Mouse (Mus musculus) thymus, postnatal 0 days (tissue): Measurements from ENCODE around the gene Aco1. TPM values are rescaled to one million over a fixed set of nuclear protein-coding genes. Genes with fewer than 3 reads are reported as not detected.
A peak's percentile ranks its signal among the peaks of the same experiment; 100 is the strongest.

Experiments
- DNase-seq: peaks from one replicate; pipeline ENCODE4 v3.0.0-alpha.2; 2015; ENCODE audit warnings: low spot score
- polyA plus RNA-seq: library from polyadenylated mRNA; unstranded; fragments of >200 nt; fragmentation: Nextera tagmentation; extraction: Ambion mirVana; gene quantifications from 2 replicates; pipeline ENCODE4 v1.2.1, GENCODE M21; 2015

The Aco1 gene
- polyA plus RNA-seq, 1 experiment from 2014 or later = 26.5 TPM

- no peak for DNase-seq
These were observed 64.8 kb downstream of the Aco1 start for GRCm38 (mm10) chr4:40207701-40208100.

- no peak for DNase-seq
These were observed 69.3 kb downstream of the Aco1 start for GRCm38 (mm10) chr4:40212177-40212576.

GRCm38 (mm10) chr4:40217910-40218309 is 75.0 kb downstream of the Aco1 start:
- no peak for DNase-seq

GRCm38 (mm10) chr4:40218382-40218781 is 75.5 kb downstream of the Aco1 start:
- DNase-seq = peak; percentile 66

GRCm38 (mm10) chr4:40220437-40220836 is 77.6 kb downstream of the Aco1 start:
- DNase-seq = no peak

GRCm38 (mm10) chr4:40221004-40221760 is 78.3 kb downstream of the Aco1 start:
- no peak for DNase-seq

GRCm38 (mm10) chr4:40221876-40222585 is 79.2 kb downstream of the Aco1 start:
- no peak for DNase-seq

GRCm38 (mm10) chr4:40226095-40226494 is 83.2 kb downstream of the Aco1 start:
- no peak for DNase-seq

GRCm38 (mm10) chr4:40227131-40227530 is 84.2 kb downstream of the Aco1 start:
- no peak for DNase-seq

- no peak for DNase-seq
These were observed 85.0 kb downstream of the Aco1 start for GRCm38 (mm10) chr4:40227886-40228285.

GRCm38 (mm10) chr4:40229723-40230122 is 86.8 kb downstream of the Aco1 start:
- no peak for DNase-seq

- DNase-seq = no peak
These were observed 90.3 kb downstream of the Aco1 start for GRCm38 (mm10) chr4:40233062-40233664.

GRCm38 (mm10) chr4:40234256-40234655 is 91.4 kb downstream of the Aco1 start:
- DNase-seq = no peak

GRCm38 (mm10) chr4:40236829-40237228 is 93.9 kb downstream of the Aco1 start:
- peak; percentile 32 for DNase-seq

- peak; percentile 56 for DNase-seq
These were observed 95.9 kb downstream of the Aco1 start for GRCm38 (mm10) chr4:40238483-40239408.

- peak; percentile 43 for DNase-seq
These were observed 96.8 kb downstream of the Aco1 start, which contains the start of gene Ddx58 for GRCm38 (mm10) chr4:40239409-40240271. Ddx58 (minus strand) TSS chr4:40239828.

- no peak for DNase-seq
These were observed 97.4 kb downstream of the Aco1 start for GRCm38 (mm10) chr4:40240272-40240744.

GRCm38 (mm10) chr4:40241928-40242327 is 99.0 kb downstream of the Aco1 start:
- no peak for DNase-seq

GRCm38 (mm10) chr4:40243006-40243405 is 100.1 kb downstream of the Aco1 start:
- DNase-seq = no peak

- peak; percentile 31 for DNase-seq
These were observed 101.2 kb downstream of the Aco1 start for GRCm38 (mm10) chr4:40244035-40244434.
